Mouse (Mus musculus): ENCODE measurements around the gene Olfr1417. TPM values are rescaled to one million over a fixed set of nuclear protein-coding genes. Genes with fewer than 3 reads are reported as not detected.

Olfr1417 gene
- polyA plus RNA-seq, 1 experiment from 2014 or later: not detected

- H3K36me3 ChIP-seq: no peaks in the 10 kb centered on the region
- H3K4me3 ChIP-seq (replicated peaks): no peak overlapping the region
- 83% methylated on average over 5 of the region's 5 CpGs for WGBS
- ATAC-seq (ENCODE audit: low FRiP score): no peak
- H3K27ac ChIP-seq (replicated peaks): no peak overlapping the region
- no peaks in the 10 kb centered on the region for H3K9me3 ChIP-seq (replicated peaks)
- no peak overlapping the region for H3K9ac ChIP-seq (replicated peaks)
- peaks cover 4% of the 10 kb centered on the region for H3K27me3 ChIP-seq (replicated peaks)
- H3K4me1 ChIP-seq: peaks cover 4% of the 10 kb centered on the region; the same call in 1 of the 2 replicates
- H3K4me2 ChIP-seq: no peak overlapping the region
Observed at GRCm38 (mm10) chr19:11810003-11810758, 28.8 kb downstream of the Olfr1417 start.

- no peak overlapping the region for H3K9ac ChIP-seq (replicated peaks)
- no peak overlapping the region for H3K4me3 ChIP-seq (replicated peaks)
- no peak overlapping the region for H3K4me2 ChIP-seq
- H3K4me1 ChIP-seq: peaks cover 4% of the 10 kb centered on the region; the same call in 1 of the 2 replicates
- no peak for ATAC-seq (ENCODE audit: low FRiP score)
- H3K9me3 ChIP-seq (replicated peaks): no peaks in the 10 kb centered on the region
- no peaks in the 10 kb centered on the region for H3K27me3 ChIP-seq (replicated peaks)
- H3K36me3 ChIP-seq: no peaks in the 10 kb centered on the region
- H3K27ac ChIP-seq (replicated peaks): no peak overlapping the region
- WGBS: 95% methylated on average over 2 of the region's 2 CpGs
Observed at GRCm38 (mm10) chr19:11808452-11808851, 30.6 kb downstream of the Olfr1417 start.

GRCm38 (mm10) chr19:11807822-11808221 is 31.2 kb downstream of the Olfr1417 start:
- WGBS: 44% methylated on average over 6 of the region's 6 CpGs
- Histone ChIP-seq H3K36me3 (0 out of 2 replicates have a peak, but pooled peaks cover 2% of the 10 kb centered on the region), H3K9me3 (replicated peaks) (no peaks in the 10 kb centered on the region), H3K4me2 (no peak overlapping the region), H3K27ac (replicated peaks) (no peak overlapping the region), H3K27me3 (replicated peaks) (no peaks in the 10 kb centered on the region), H3K4me3 (replicated peaks) (no peak overlapping the region), H3K9ac (replicated peaks) (no peak overlapping the region), H3K4me1 (peaks cover 4% of the 10 kb centered on the region; the same call in 1 of the 2 replicates)
- no peak for ATAC-seq (ENCODE audit: low FRiP score)

GRCm38 (mm10) chr19:11807251-11807650 is 31.8 kb downstream of the Olfr1417 start:
- no peaks in the 10 kb centered on the region for H3K9me3 ChIP-seq (replicated peaks)
- H3K27ac ChIP-seq (replicated peaks): no peak overlapping the region
- no peak overlapping the region for H3K4me2 ChIP-seq
- WGBS: 75% methylated on average over 2 of the region's 2 CpGs
- ATAC-seq (ENCODE audit: low FRiP score): no peak
- no peak overlapping the region for H3K4me3 ChIP-seq (replicated peaks)
- H3K27me3 ChIP-seq (replicated peaks): no peaks in the 10 kb centered on the region
- H3K4me1 ChIP-seq: peaks cover 3% of the 10 kb centered on the region; the same call in 1 of the 2 replicates
- no peak overlapping the region for H3K9ac ChIP-seq (replicated peaks)
- peaks cover 6% of the 10 kb centered on the region; the same call in 1 of the 2 replicates for H3K36me3 ChIP-seq

GRCm38 (mm10) chr19:11804423-11804822 is 34.6 kb downstream of the Olfr1417 start:
- ATAC-seq (ENCODE audit: low FRiP score): no peak
- H3K27ac ChIP-seq (replicated peaks): no peak overlapping the region

GRCm38 (mm10) chr19:11800531-11801315 is 38.3 kb downstream of the Olfr1417 start:
- Histone ChIP-seq H3K4me1 (no peaks in the 10 kb centered on the region), H3K36me3 (peaks cover 6% of the 10 kb centered on the region; the same call in 1 of the 2 replicates), H3K27me3 (replicated peaks) (no peaks in the 10 kb centered on the region), H3K9ac (replicated peaks) (no peak overlapping the region), H3K4me3 (replicated peaks) (no peak overlapping the region), H3K9me3 (replicated peaks) (no peaks in the 10 kb centered on the region), H3K4me2 (no peak overlapping the region), H3K27ac (replicated peaks) (no peak overlapping the region)
- WGBS: 81% methylated on average over 8 of the region's 8 CpGs
- ATAC-seq (ENCODE audit: low FRiP score): no peak

More at GRCm38 (mm10) chr19:11804423-11804822, 34.6 kb downstream of the Olfr1417 start:
- Histone ChIP-seq H3K9me3 (replicated peaks) (no peaks in the 10 kb centered on the region), H3K4me3 (replicated peaks) (no peak overlapping the region), H3K36me3 (peaks cover 6% of the 10 kb centered on the region; the same call in 1 of the 2 replicates), H3K4me1 (no peaks in the 10 kb centered on the region), H3K27me3 (replicated peaks) (no peaks in the 10 kb centered on the region), H3K4me2 (no peak overlapping the region), H3K9ac (replicated peaks) (no peak overlapping the region)
- WGBS: 67% methylated on average over 1 of the region's 1 CpGs

GRCm38 (mm10) chr19:11794447-11794846 is 44.6 kb downstream of the Olfr1417 start:
- Histone ChIP-seq H3K36me3 (no peaks in the 10 kb centered on the region), H3K27me3 (replicated peaks) (no peaks in the 10 kb centered on the region), H3K9ac (replicated peaks) (no peak overlapping the region), H3K9me3 (replicated peaks) (no peaks in the 10 kb centered on the region), H3K4me3 (replicated peaks) (no peak overlapping the region), H3K4me1 (no peaks in the 10 kb centered on the region), H3K4me2 (no peak overlapping the region), H3K27ac (replicated peaks) (no peak overlapping the region)
- no peak for ATAC-seq (ENCODE audit: low FRiP score)
- 88% methylated on average over 6 of the region's 6 CpGs for WGBS

GRCm38 (mm10) chr19:11793741-11794359 is 45.2 kb downstream of the Olfr1417 start:
- H3K9me3 ChIP-seq (replicated peaks): no peaks in the 10 kb centered on the region
- H3K27me3 ChIP-seq (replicated peaks): no peaks in the 10 kb centered on the region
- no peak for ATAC-seq (ENCODE audit: low FRiP score)
- no peaks in the 10 kb centered on the region for H3K36me3 ChIP-seq
- H3K4me2 ChIP-seq: no peak overlapping the region
- WGBS: 74% methylated on average over 2 of the region's 2 CpGs
- no peak overlapping the region for H3K27ac ChIP-seq (replicated peaks)
- no peak overlapping the region for H3K4me3 ChIP-seq (replicated peaks)
- H3K4me1 ChIP-seq: no peaks in the 10 kb centered on the region
- no peak overlapping the region for H3K9ac ChIP-seq (replicated peaks)

- 50% methylated on average over 5 of the region's 5 CpGs for WGBS
Observed at GRCm38 (mm10) chr19:11791825-11792224, 47.2 kb downstream of the Olfr1417 start.

GRCm38 (mm10) chr19:11788876-11789275 is 50.1 kb downstream of the Olfr1417 start:
- Histone ChIP-seq H3K36me3 (no peaks in the 10 kb centered on the region), H3K4me1 (no peaks in the 10 kb centered on the region), H3K27ac (replicated peaks) (no peak overlapping the region), H3K4me2 (no peak overlapping the region), H3K9me3 (replicated peaks) (no peaks in the 10 kb centered on the region), H3K9ac (replicated peaks) (no peak overlapping the region), H3K27me3 (replicated peaks) (no peaks in the 10 kb centered on the region), H3K4me3 (replicated peaks) (no peak overlapping the region)
- ATAC-seq (ENCODE audit: low FRiP score): no peak
- WGBS: 94% methylated on average over 6 of the region's 6 CpGs

More at GRCm38 (mm10) chr19:11791825-11792224, 47.2 kb downstream of the Olfr1417 start:
- H3K36me3 ChIP-seq: no peaks in the 10 kb centered on the region
- H3K27ac ChIP-seq (replicated peaks): no peak overlapping the region
- H3K4me3 ChIP-seq (replicated peaks): no peak overlapping the region
- H3K9ac ChIP-seq (replicated peaks): no peak overlapping the region
- H3K27me3 ChIP-seq (replicated peaks): no peaks in the 10 kb centered on the region
- ATAC-seq (ENCODE audit: low FRiP score): no peak
- H3K4me1 ChIP-seq: no peaks in the 10 kb centered on the region
- no peaks in the 10 kb centered on the region for H3K9me3 ChIP-seq (replicated peaks)
- no peak overlapping the region for H3K4me2 ChIP-seq

GRCm38 (mm10) chr19:11787826-11788225 is 51.2 kb downstream of the Olfr1417 start:
- no peak for ATAC-seq (ENCODE audit: low FRiP score)

More at GRCm38 (mm10) chr19:11787826-11788225, 51.2 kb downstream of the Olfr1417 start:
- Histone ChIP-seq H3K36me3 (no peaks in the 10 kb centered on the region), H3K27ac (replicated peaks) (no peak overlapping the region), H3K4me3 (replicated peaks) (no peak overlapping the region), H3K9ac (replicated peaks) (no peak overlapping the region), H3K27me3 (replicated peaks) (no peaks in the 10 kb centered on the region), H3K4me1 (no peaks in the 10 kb centered on the region), H3K9me3 (replicated peaks) (no peaks in the 10 kb centered on the region), H3K4me2 (no peak overlapping the region)
- WGBS: 93% methylated on average over 6 of the region's 6 CpGs
